Comparison of ENCODE assay signal across 9 mouse cellular contexts in genomic region chr13:10636859-10637258, GRCm38 (mm10).
DNase-seq lines count a peak whose midpoint lies in the region; ATAC-seq and TF ChIP-seq lines count a peak whose summit lies in the region.
"Had no signal": no experiment of that assay in that cellular context is flagged by ENCODE, and none has a peak within 500 bp of the region (broad histone marks: within the 10 kb centered on the region; RNA-seq: fewer than 3 reads in every experiment).

No protein-coding gene starts in this region.

- TF ChIP-seq EP300 in liver, postnatal 0 days (IDR thresholded peaks at IDR 0.05; ENCODE audit: low read depth): no peak

- no peak overlapping the region for H3K4me3 ChIP-seq in embryonic facial prominence, embryonic 14.5 days (ENCODE audit: low read depth, low read length)
- H3K4me3 ChIP-seq in embryonic facial prominence, embryonic 10.5 days: no peak overlapping the region
- no peak overlapping the region for H3K4me3 ChIP-seq in liver, postnatal 0 days (ENCODE audit: low read depth, low read length)
- H3K4me3 ChIP-seq in liver, embryonic 11.5 days (ENCODE audit: low read depth, low read length): no peak overlapping the region

- no peaks in the 10 kb centered on the region for H3K9me3 ChIP-seq in embryonic facial prominence, embryonic 14.5 days (ENCODE audit: control insufficient read depth, low read length)
- H3K9me3 ChIP-seq in embryonic facial prominence, embryonic 10.5 days: no peaks in the 10 kb centered on the region
- no peaks in the 10 kb centered on the region for H3K9me3 ChIP-seq in liver, postnatal 0 days (ENCODE audit: low read length)
- no peaks in the 10 kb centered on the region for H3K9me3 ChIP-seq in liver, embryonic 11.5 days (ENCODE audit: control insufficient read depth, low read length)

- H3K36me3 ChIP-seq in embryonic facial prominence, embryonic 14.5 days (ENCODE audit: control insufficient read depth, insufficient read depth, low read length): no peaks in the 10 kb centered on the region
- H3K36me3 ChIP-seq in embryonic facial prominence, embryonic 10.5 days (replicated peaks): no peaks in the 10 kb centered on the region
- H3K36me3 ChIP-seq in liver, postnatal 0 days (replicated peaks; ENCODE audit: insufficient read depth, low read length): no peaks in the 10 kb centered on the region
- no peaks in the 10 kb centered on the region for H3K36me3 ChIP-seq in liver, embryonic 11.5 days (ENCODE audit: control insufficient read depth, insufficient read depth, low read length)

- peak; percentile 55 for DNase-seq in embryonic facial prominence, embryonic 14.5 days (ENCODE audit: low spot score)
- no peak for DNase-seq in embryonic facial prominence, embryonic 10.5 days (ENCODE audit: low spot score)
- no peak for DNase-seq in liver, postnatal 0 days
- no peak for DNase-seq in liver, embryonic 11.5 days (ENCODE audit: low spot score)
- peak; percentile 5 for DNase-seq in layer of hippocampus, adult 9-11 months
- peak; percentile 8 for DNase-seq in retina, embryonic 14.5 days (ENCODE audit: low spot score)
- no peak for DNase-seq in urinary bladder, adult 2 months (ENCODE audit: low spot score)
- no peak for DNase-seq in cerebellum, adult 11-12 months
- DNase-seq: cerebellum, adult 2 months had no signal

- no peaks in the 10 kb centered on the region for H3K4me1 ChIP-seq in embryonic facial prominence, embryonic 14.5 days (ENCODE audit: control insufficient read depth, insufficient read depth, low read length)
- no peaks in the 10 kb centered on the region for H3K4me1 ChIP-seq in embryonic facial prominence, embryonic 10.5 days
- H3K4me1 ChIP-seq in liver, postnatal 0 days (ENCODE audit: insufficient read depth): no peaks in the 10 kb centered on the region
- H3K4me1 ChIP-seq in liver, embryonic 11.5 days (replicated peaks; ENCODE audit: control insufficient read depth, insufficient read depth, low read length): no peaks in the 10 kb centered on the region

- no peak overlapping the region for H3K27ac ChIP-seq in embryonic facial prominence, embryonic 14.5 days (replicated peaks; ENCODE audit: low read depth, low read length)
- no peak overlapping the region for H3K27ac ChIP-seq in embryonic facial prominence, embryonic 10.5 days (replicated peaks)
- no peak overlapping the region for H3K27ac ChIP-seq in liver, postnatal 0 days (ENCODE audit: low read depth)
- H3K27ac ChIP-seq in liver, embryonic 11.5 days (ENCODE audit: low read depth, low read length): no peak overlapping the region

- H3K9ac ChIP-seq in embryonic facial prominence, embryonic 14.5 days (ENCODE audit: low read depth, low read length): no peak overlapping the region
- H3K9ac ChIP-seq in liver, postnatal 0 days (replicated peaks): no peak overlapping the region
- no peak overlapping the region for H3K9ac ChIP-seq in liver, embryonic 11.5 days (ENCODE audit: low read depth, low read length)

- ATAC-seq in embryonic facial prominence, embryonic 14.5 days (ENCODE audit: low read depth): no peak
- ATAC-seq in liver, postnatal 0 days: peak; percentile 21
- no peak for ATAC-seq in liver, embryonic 11.5 days (replicated peaks; ENCODE audit: low FRiP score)

- WGBS in embryonic facial prominence, embryonic 14.5 days: 68% methylated on average over 4 of the region's 4 CpGs
- 83% methylated on average over 4 of the region's 4 CpGs for WGBS in embryonic facial prominence, embryonic 10.5 days
- WGBS in liver, postnatal 0 days (ENCODE audit: insufficient replicate concordance): 55% methylated on average over 4 of the region's 4 CpGs
- WGBS in liver, embryonic 11.5 days: 82% methylated on average over 4 of the region's 4 CpGs

- H3K4me2 ChIP-seq in embryonic facial prominence, embryonic 14.5 days (ENCODE audit: low read depth, low read length): no peak overlapping the region
- no peak overlapping the region for H3K4me2 ChIP-seq in liver, postnatal 0 days (ENCODE audit: low read depth, low read length)
- no peak overlapping the region for H3K4me2 ChIP-seq in liver, embryonic 11.5 days

- TF ChIP-seq CTCF in liver, postnatal 0 days (IDR thresholded peaks at IDR 0.05; ENCODE audit: low read depth): no peak

- H3K27me3 ChIP-seq in embryonic facial prominence, embryonic 14.5 days (replicated peaks; ENCODE audit: control insufficient read depth, insufficient read depth, low read length): no peaks in the 10 kb centered on the region
- no peaks in the 10 kb centered on the region for H3K27me3 ChIP-seq in embryonic facial prominence, embryonic 10.5 days (replicated peaks; ENCODE audit: low read depth, poor library complexity, severe bottlenecking)
- no peaks in the 10 kb centered on the region for H3K27me3 ChIP-seq in liver, postnatal 0 days (ENCODE audit: insufficient read depth, low read length)
- no peaks in the 10 kb centered on the region for H3K27me3 ChIP-seq in liver, embryonic 11.5 days (replicated peaks; ENCODE audit: control insufficient read depth, insufficient read depth, low read length)

Comparison
In these comparisons a context has a peak if more than half of its experiments do, and no peak if none do; other contexts are left out.
1. DNase-seq: peak in embryonic facial prominence, embryonic 14.5 days (single experiment), layer of hippocampus, adult 9-11 months (single experiment) and retina, embryonic 14.5 days (single experiment); none in embryonic facial prominence, embryonic 10.5 days (single experiment), liver, postnatal 0 days (single experiment), liver, embryonic 11.5 days (single experiment), urinary bladder, adult 2 months (single experiment) and cerebellum, adult 11-12 months (single experiment).